Mouse (Mus musculus) myocyte (in vitro differentiated cells): Measurements from ENCODE around the gene Pttg1. TPM values are rescaled to one million over a fixed set of nuclear protein-coding genes. Genes with fewer than 3 reads are reported as not detected.

Experiments
- H3K27me3 ChIP-seq: one replicate; pipeline ENCODE4 v1.6.1; 2011; ENCODE audit not compliant: control insufficient read depth, insufficient read depth, insufficient read length
- H3K36me3 ChIP-seq: one replicate; pipeline ENCODE4 v1.6.1; 2011; ENCODE audit not compliant: control insufficient read depth, insufficient read depth
- H3K4me2 ChIP-seq: one replicate; pipeline ENCODE4 v1.6.1; 2011; ENCODE audit warnings: low read depth, control low read depth
- H3K4me3 ChIP-seq: one replicate; pipeline ENCODE4 v1.5.1; 2011; ENCODE audit warnings: mild to moderate bottlenecking, control low read depth, moderate library complexity
- H3K79me2 ChIP-seq: one replicate; pipeline ENCODE4 v1.6.1; 2011; ENCODE audit not compliant: control insufficient read depth, insufficient read depth
- H3ac ChIP-seq: one replicate; pipeline ENCODE4 v1.6.1; 2011; ENCODE audit not compliant: control insufficient read depth, insufficient read length
- CEBPB ChIP-seq: IDR thresholded peaks from 2 replicates; pipeline ENCODE4 v1.6.1; 2011; ENCODE audit warnings: mild to moderate bottlenecking, moderate library complexity; ENCODE audit not compliant: poor library complexity, insufficient read depth, severe bottlenecking
- E2F4 ChIP-seq: IDR thresholded peaks from one replicate; pipeline ENCODE4 v1.6.1; 2011; ENCODE audit warnings: mild to moderate bottlenecking, control low read depth, moderate library complexity; ENCODE audit not compliant: insufficient read depth
- MAX ChIP-seq: IDR thresholded peaks from one replicate; pipeline ENCODE4 v1.6.1; 2011; ENCODE audit warnings: low read depth, mild to moderate bottlenecking, control low read depth
- MYOD1 ChIP-seq, 3 experiments: IDR thresholded peaks; one replicate each; pipeline ENCODE4 v1.6.1; 2011; ENCODE audit warnings: control low read depth in 2 of 3, low read depth in 2 of 3, mild to moderate bottlenecking in 2 of 3, moderate library complexity in 1 of 3; ENCODE audit not compliant: insufficient read length in 2 of 3, control insufficient read depth in 1 of 3
- MYOG ChIP-seq, 3 experiments: IDR thresholded peaks; one replicate each; pipeline ENCODE4 v1.6.1; 2011; ENCODE audit warnings: control low read depth in 2 of 3, low read depth in 2 of 3, mild to moderate bottlenecking in 2 of 3; ENCODE audit not compliant: insufficient read length in 2 of 3, control insufficient read depth in 1 of 3, insufficient read depth in 1 of 3
- POLR2A ChIP-seq: IDR thresholded peaks from one replicate; pipeline ENCODE4 v1.6.1; 2011; ENCODE audit warnings: low read depth, mild to moderate bottlenecking, control low read depth, moderate library complexity; ENCODE audit not compliant: insufficient read length
- POLR2AphosphoS2 ChIP-seq: IDR thresholded peaks from one replicate; pipeline ENCODE4 v1.6.1; 2011; ENCODE audit warnings: low read depth, control low read depth; ENCODE audit not compliant: insufficient read length
- REST ChIP-seq: IDR thresholded peaks from one replicate; pipeline ENCODE4 v1.6.1; 2011; ENCODE audit warnings: mild to moderate bottlenecking, control low read depth, moderate library complexity; ENCODE audit not compliant: insufficient read depth, insufficient read length
- SRF ChIP-seq: IDR thresholded peaks from one replicate; pipeline ENCODE4 v1.6.1; 2011; ENCODE audit warnings: low read depth; ENCODE audit not compliant: control insufficient read depth, insufficient read length
- TCF12 ChIP-seq: IDR thresholded peaks from one replicate; pipeline ENCODE4 v1.6.1; 2011; ENCODE audit warnings: mild to moderate bottlenecking, control low read depth; ENCODE audit not compliant: poor library complexity, insufficient read depth, severe bottlenecking
- TCF3 ChIP-seq: IDR thresholded peaks from one replicate; pipeline ENCODE4 v1.6.1; 2011; ENCODE audit warnings: low read depth, control low read depth; ENCODE audit not compliant: insufficient read length
- USF1 ChIP-seq: IDR thresholded peaks from one replicate; pipeline ENCODE4 v1.6.1; 2011; ENCODE audit warnings: low read depth, mild to moderate bottlenecking, control low read depth, moderate library complexity
- polyA plus RNA-seq: library from polyadenylated mRNA; unstranded; fragments of >200 nt; fragmentation: generic; extraction: Trizol; gene quantifications from one replicate; pipeline ENCODE4 v1.2.1, GENCODE M21; 2012; ENCODE audit warnings: missing spikeins

The Pttg1 gene
- polyA plus RNA-seq, 1 experiment, result 105 TPM

GRCm38 (mm10) chr11:43451322-43451721 is 25.3 kb upstream of the Pttg1 start:
- H3K4me2 ChIP-seq, result no peak overlapping the region
- no peak overlapping the region for H3ac ChIP-seq
- TF ChIP-seq TCF3 (no peak), USF1 (no peak), MYOD1 (IDR thresholded peaks at IDR 0.05; ENCODE audit: control insufficient read depth in 1 of 3, insufficient read length in 2 of 3, low read depth in 2 of 3) (no peak), POLR2AphosphoS2 (no peak), MYOG (IDR thresholded peaks at IDR 0.05; ENCODE audit: control insufficient read depth in 1 of 3, insufficient read depth in 1 of 3, insufficient read length in 2 of 3, low read depth in 2 of 3) (no peak), POLR2A (no peak), REST (no peak), CEBPB (no peak), MAX (no peak), TCF12 (no peak), E2F4 (no peak), SRF (no peak)
- H3K36me3 ChIP-seq, result peaks cover 10% of the 10 kb centered on the region
- no peaks in the 10 kb centered on the region for H3K79me2 ChIP-seq
- H3K4me3 ChIP-seq, result no peak overlapping the region
- peaks cover 15% of the 10 kb centered on the region for H3K27me3 ChIP-seq

- H3K79me2 ChIP-seq, result no peaks in the 10 kb centered on the region
Observed at GRCm38 (mm10) chr11:43449916-43450315, 23.9 kb upstream of the Pttg1 start.

GRCm38 (mm10) chr11:43443183-43443582 is 17.1 kb upstream of the Pttg1 start:
- no peaks in the 10 kb centered on the region for H3K79me2 ChIP-seq
- TF ChIP-seq E2F4 (no peak), POLR2AphosphoS2 (no peak), MYOG (IDR thresholded peaks at IDR 0.05; ENCODE audit: control insufficient read depth in 1 of 3, insufficient read depth in 1 of 3, insufficient read length in 2 of 3, low read depth in 2 of 3) (no peak), POLR2A (no peak), MAX (no peak), REST (no peak), MYOD1 (IDR thresholded peaks at IDR 0.05; ENCODE audit: control insufficient read depth in 1 of 3, insufficient read length in 2 of 3, low read depth in 2 of 3) (no peak), USF1 (no peak), CEBPB (no peak), SRF (no peak), TCF3 (no peak), TCF12 (no peak)
- no peaks in the 10 kb centered on the region for H3K27me3 ChIP-seq
- no peak overlapping the region for H3ac ChIP-seq
- H3K4me3 ChIP-seq, result no peak overlapping the region
- H3K36me3 ChIP-seq, result peaks cover 60% of the 10 kb centered on the region
- no peak overlapping the region for H3K4me2 ChIP-seq

More at GRCm38 (mm10) chr11:43449916-43450315, 23.9 kb upstream of the Pttg1 start:
- no peak overlapping the region for H3K4me3 ChIP-seq
- no peak overlapping the region for H3K4me2 ChIP-seq
- TF ChIP-seq MYOG (IDR thresholded peaks at IDR 0.05; ENCODE audit: control insufficient read depth in 1 of 3, insufficient read depth in 1 of 3, insufficient read length in 2 of 3, low read depth in 2 of 3) (no peak), REST (no peak), TCF12 (no peak), USF1 (no peak)
- H3K36me3 ChIP-seq, result peaks cover 16% of the 10 kb centered on the region
- no peak overlapping the region for H3ac ChIP-seq
- peaks cover 15% of the 10 kb centered on the region for H3K27me3 ChIP-seq

GRCm38 (mm10) chr11:43441121-43441520 is 15.1 kb upstream of the Pttg1 start:
- peaks cover 5% of the 10 kb centered on the region for H3K79me2 ChIP-seq
- H3K4me3 ChIP-seq, result no peak overlapping the region
- no peak overlapping the region for H3K4me2 ChIP-seq
- peaks cover 48% of the 10 kb centered on the region for H3K36me3 ChIP-seq
- no peak overlapping the region for H3ac ChIP-seq
- TF ChIP-seq SRF (no peak), MYOD1 (IDR thresholded peaks at IDR 0.05; ENCODE audit: control insufficient read depth in 1 of 3, insufficient read length in 2 of 3, low read depth in 2 of 3) (no peak), REST (no peak), POLR2AphosphoS2 (no peak), MAX (no peak), TCF12 (no peak), CEBPB (no peak), MYOG (IDR thresholded peaks at IDR 0.05; ENCODE audit: control insufficient read depth in 1 of 3, insufficient read depth in 1 of 3, insufficient read length in 2 of 3, low read depth in 2 of 3) (no peak), TCF3 (no peak), POLR2A (no peak), E2F4 (no peak), USF1 (no peak)
- no peaks in the 10 kb centered on the region for H3K27me3 ChIP-seq

GRCm38 (mm10) chr11:43434024-43434407 is 8.0 kb upstream of the Pttg1 start:
- no peak for TF ChIP-seq MYOD1 (IDR thresholded peaks at IDR 0.05; ENCODE audit: control insufficient read depth in 1 of 3, insufficient read length in 2 of 3, low read depth in 2 of 3)
- no peak for TF ChIP-seq MYOG (IDR thresholded peaks at IDR 0.05; ENCODE audit: control insufficient read depth in 1 of 3, insufficient read depth in 1 of 3, insufficient read length in 2 of 3, low read depth in 2 of 3)
- TF ChIP-seq CEBPB, result no peak
- Histone ChIP-seq H3K4me3 (peak overlapping the region; percentile 69), H3K36me3 (no peaks in the 10 kb centered on the region), H3K4me2 (peak overlapping the region; percentile 72), H3K79me2 (peaks cover 30% of the 10 kb centered on the region), H3K27me3 (no peaks in the 10 kb centered on the region), H3ac (peak overlapping the region; percentile 16)
